Mouse (Mus musculus): Measurements from ENCODE around the gene Car15.

Car15 gene

DNA sequence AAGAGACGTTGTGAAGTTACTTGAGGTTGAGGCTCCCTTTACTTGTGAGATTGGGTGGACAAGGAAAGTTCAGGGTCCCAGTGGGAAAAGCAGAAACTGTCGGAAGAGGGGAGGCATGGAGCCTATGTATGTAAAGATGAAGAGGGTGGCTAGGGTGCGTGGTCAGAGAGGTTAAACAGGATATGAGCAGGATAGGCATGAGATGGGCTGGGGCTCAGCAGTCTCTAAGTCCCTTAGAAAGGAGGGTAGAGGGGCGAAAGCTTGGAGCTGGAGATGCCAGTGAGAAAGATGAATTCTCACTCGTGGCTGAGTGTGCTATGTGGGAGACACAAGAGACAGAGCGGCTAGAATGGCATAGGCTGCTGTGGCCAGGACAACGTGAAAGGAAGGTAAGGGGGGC, 5.3 kb downstream of the Car15 start, which contains the start of gene B830017H08Rik:
B830017H08Rik (plus strand) TSS at position 301 of the 400 bp plus-strand sequence.
- no peak for DNase-seq

DNA sequence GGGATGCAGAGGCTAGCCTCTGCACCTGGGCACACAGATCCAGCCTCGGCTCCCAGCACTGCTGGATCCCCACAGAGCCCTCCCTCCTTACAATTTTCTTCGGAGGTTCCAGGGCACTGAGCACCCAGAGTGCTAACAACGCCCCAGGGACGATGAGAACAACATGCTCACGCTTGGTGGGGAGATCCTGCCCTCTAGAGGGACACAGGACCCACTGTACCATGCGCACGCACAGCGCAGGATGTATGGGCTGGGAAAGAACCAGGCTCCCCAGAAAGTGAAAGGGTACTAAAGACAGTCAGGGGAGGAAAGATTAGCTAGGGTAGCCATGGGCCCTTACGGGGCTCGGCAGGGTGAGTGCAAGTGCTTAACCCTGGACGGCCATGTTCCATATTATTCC, 6.4 kb downstream of the Car15 start:
- no peak for DNase-seq

DNA sequence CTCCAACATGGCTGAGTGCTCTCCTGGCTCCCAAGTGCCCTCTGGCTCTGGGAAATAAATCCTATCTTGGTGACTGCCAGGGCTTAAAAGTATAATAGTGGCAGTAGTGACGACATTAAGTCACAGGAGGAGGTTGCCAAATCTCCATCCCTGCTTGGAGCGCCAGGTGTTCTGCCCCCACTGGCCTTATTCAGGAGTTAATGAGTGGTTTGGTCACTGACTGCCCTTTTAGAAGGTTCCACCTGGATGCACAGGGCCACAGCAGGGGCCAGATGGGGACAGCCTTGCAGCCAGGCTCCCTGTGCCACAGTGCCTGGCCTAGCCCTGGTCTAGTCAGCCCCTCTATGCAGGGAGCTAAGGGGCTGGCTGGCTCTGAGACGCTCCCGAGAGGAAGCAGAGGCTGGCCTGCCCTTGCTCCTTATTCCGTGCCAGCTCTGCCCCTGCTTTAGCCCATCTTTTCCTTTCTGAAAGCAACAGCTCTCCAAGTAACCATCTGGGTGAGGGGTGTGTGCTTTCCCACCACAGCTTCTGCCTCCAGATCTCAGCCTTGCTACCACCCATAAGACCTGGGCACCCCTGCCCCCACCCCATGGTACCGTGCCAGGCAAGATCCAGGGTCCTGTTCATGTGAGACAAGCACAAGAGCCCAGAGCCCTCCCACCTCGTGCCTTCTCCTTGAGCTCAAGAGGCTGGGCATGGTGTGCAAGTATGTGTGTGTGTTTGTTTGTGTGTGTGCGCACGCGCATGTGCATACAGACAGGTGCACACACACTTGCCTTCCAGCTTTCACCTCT, 7.6 kb downstream of the Car15 start:
- DNase-seq, result peak; percentile 45 to 85

DNA sequence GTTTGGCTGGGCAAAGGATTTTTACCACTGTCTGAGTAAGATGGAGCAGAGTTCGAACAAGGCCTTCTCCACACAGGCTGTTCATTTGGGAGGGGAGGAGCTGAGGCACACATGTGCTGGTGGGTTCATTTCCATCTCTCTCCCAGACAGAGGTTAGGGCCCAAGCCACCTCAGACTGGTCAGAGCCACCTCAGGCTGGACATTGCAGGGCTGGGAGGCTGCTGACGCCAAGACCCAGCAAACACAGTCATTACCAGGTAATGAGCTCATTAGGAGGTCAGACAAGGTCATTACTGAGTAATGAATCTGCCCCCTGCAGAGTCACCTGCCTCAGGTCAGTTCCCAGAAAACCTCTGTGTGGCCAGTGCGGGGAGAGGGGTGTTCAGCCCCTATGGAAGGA, 9.3 kb downstream of the Car15 start:
- DNase-seq, result peak; percentile 74 to 87

DNA sequence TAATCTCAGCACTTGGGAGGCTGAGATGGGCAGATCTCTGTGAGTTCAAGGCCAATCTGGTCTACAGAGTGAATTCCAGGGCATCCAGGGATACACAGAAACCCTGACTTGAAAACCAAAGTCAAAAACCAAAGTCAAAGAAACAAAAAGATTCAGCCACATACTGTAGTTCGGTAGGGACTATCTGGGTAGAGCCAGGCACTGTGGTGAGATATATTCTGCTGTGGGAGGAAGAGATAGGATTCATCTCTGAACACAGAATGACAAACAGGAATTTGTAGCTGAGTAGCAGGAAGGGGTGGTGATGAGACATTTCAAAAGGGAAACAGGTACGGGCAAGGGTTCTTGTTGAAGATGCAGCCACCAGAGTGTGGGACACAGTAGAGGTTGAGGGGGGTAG, 9.9 kb downstream of the Car15 start:
- no peak for DNase-seq

DNA sequence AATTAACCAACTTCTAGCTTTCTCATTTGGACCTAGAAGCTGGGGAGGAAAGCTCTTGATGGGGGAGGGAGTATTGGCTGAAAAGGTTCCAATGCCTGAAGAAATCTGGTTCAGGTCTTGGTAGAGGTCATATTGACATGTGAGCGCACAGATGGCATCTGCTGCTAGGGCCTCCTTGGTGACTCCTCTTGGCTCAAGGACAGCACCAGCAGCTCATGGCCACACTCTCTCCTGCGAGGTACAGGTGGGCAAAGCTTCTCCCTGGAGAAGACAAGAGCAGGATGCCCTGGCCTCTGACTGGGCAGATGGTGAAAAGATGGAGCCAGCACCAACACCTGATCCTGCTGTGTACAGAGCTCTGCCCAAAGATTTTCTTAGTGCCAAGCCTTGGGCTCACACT, 11.7 kb downstream of the Car15 start:
- DNase-seq, result peak in 1 of 2 experiments; percentile 54

DNA sequence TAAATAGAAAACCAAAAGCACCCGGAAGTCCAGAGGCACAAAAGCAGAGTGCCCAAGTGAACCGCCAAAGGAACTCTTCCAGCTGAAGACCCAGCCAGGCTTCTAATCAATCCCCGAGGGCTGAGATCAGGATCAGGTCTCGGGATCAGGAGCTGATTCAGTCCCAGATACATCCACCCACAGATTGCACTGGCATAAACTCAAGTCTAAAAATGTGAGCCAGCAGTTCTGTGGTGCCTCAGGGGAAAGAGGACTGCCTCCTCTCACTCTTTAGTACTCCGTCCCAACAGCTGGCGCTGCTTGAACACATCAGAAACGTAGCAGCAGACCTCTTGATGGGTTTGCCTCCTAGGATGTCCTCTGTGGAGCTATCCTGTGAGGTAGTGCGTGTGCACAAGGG, 21.6 kb downstream of the Car15 start:
- no peak for DNase-seq

DNA sequence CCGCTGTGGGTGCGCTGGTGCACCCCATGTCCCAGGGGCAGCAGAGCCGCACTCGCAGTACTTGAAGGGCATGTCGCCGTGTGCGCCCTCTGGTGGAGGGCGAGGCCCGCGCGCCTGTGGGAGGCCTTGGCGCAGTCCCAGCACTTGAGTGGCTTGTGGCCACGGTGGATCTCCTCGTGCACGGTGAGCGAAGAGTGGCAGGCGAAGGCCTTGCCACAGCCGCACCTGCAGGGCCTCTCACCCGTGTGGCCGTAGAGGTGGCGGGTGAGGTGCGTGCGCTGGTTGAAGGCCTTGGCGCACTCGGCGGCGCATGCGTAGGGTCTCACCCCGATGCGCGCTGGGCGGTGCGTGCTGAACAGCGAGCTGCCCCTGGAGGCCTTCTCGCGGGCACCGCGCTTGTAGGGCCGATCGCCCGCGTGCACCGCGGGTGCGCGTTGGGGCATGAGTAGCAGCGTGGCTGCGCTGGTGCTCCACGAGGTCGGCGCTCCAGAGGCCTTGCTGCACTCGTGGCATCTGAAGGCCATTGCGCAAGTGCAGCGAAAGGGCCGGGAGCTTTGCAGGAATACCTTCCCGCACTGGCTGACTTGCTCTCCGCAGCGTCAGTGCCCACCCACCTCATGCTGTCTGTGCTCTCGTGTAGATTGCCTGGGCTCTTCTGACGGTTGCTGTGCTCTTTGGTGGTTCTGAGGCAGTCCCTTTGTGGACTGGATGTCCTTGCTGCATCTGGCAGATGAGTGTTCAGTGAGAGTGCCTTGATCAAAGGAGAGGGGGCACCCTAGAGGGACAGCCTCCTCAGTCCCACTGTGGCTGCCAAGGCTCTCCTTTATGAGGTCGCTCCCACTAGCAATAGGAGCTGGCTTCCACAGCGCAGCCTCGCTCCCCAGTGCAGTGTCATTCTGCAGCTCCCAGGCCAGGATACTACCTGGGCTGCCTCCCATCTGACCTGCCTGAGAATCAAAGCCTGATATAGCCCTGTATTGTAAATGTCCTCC, 22.5 kb downstream of the Car15 start:
- DNase-seq, result peak; percentile 70 to 77

DNA sequence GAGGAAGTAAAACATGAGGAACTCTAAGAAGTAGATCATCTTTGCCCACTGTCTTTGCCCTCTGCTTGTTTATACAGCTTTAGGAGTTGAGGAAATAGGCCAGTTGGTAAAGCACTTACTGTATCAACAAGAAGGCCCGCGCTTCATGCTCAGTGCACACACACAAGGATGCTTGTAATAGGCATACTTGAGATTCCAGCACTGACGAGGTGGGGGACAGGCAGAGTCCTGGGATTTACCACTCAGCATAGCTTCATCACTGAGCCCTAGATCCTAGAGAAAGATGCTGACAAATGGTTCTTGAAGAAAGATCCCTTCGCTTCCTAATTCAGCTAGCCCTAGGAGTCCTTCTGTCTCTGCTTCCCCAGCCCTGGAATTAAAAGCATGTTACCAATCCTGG, 25.0 kb downstream of the Car15 start:
- DNase-seq, result peak in 1 of 2 experiments; percentile 30

DNA sequence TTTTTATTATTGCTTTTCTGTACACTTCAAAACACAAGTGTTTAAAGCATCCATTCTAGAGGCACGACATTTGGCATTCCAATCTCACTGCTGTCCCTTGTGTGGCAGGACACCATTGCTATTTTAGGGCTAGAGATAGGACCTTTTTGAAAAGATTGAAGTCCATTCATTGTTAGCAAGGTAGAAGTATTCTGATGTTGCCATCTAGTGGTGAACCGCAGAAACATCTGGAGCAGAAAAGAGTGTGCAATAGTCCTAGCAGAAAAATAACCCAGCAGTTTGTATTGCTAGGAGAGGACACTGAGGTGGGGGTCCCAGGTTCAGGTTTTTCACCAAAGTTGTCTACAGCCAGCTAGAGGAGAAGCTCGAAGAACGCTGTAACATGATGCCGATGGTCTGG, 26.0 kb downstream of the Car15 start:
- DNase-seq, result peak; percentile 38 to 58

DNA sequence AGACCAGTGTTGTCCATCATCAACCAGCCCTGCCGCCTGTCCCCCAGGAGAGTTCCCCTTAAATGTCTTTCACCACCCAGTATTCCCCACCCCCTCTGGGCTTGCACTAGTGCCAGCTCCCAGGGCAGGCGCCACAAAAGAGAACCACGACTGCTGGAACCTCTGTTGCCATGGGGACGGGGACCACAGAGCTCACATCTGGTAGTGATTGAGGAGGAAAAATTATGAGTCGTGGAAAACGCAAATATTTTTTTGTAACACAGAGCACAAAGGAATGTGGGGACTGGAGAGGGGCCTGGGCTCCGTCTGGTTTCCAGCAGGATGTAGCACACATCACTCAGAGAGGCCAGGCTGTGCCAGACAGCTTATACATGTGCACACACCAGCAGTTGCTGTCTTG, 28.5 kb downstream of the Car15 start:
- DNase-seq, result peak; percentile 38 to 49

DNA sequence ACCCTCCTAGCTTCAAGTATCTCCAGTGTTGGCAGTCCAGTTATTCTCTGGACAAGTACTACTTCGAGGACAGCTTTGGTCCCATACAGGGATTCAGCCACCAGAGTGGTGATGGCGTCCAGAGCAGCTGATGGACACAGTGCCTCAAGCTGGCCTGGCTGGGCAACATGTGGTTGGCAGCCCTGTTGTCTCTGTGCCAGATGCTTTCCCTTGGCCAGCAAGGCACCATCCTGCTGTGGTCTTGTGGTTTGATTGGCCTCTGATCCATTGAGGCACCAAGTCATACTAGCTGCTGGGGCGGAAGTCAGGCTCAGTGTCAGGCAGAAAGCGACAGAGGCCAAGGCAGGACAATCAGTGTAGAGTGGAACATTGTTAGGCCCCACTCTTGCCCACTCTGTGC, 29.0 kb downstream of the Car15 start:
- DNase-seq, result no peak

DNA sequence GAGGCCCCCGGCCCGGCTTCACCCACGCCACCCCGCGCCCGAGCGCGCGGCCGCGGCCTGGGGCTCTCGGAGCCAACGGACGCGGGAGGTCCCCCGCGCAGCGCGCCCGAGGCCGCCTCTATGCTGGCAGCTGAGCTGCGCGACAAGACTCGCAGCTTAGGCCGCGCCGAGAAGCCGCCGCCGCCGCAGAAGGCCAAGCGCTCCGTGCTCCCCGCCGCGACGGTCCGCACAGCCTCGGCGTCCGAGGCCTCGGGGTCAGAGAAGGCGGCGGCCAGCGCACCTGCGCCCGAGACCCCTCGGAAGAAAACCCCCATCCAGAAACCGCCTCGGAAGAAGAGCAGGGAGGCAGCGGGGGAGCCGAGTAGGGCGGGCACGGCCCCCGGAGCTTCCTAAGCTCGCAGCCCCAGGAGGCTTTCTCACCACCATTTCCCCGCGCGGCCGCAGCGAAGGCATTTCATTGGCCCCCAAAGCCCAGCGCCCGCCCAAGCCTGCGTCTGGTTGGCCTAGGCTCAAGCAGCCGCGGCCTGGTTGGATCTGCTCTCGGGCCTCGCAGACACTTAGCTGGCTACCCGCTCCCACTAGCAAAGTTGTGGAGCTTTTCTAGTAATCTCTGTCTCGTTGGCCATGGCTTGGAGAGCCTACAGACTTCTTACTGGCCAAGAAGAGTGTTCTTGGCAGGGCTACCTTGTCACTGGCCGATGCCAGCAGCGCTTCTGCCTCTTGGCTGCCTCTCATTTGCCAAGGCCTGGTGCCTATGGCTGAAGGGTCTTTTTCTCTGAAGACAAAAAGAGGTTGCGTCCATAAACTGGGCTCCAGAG, 30.8 kb downstream of the Car15 start:
- peak; percentile 86 to 93 for DNase-seq

DNA sequence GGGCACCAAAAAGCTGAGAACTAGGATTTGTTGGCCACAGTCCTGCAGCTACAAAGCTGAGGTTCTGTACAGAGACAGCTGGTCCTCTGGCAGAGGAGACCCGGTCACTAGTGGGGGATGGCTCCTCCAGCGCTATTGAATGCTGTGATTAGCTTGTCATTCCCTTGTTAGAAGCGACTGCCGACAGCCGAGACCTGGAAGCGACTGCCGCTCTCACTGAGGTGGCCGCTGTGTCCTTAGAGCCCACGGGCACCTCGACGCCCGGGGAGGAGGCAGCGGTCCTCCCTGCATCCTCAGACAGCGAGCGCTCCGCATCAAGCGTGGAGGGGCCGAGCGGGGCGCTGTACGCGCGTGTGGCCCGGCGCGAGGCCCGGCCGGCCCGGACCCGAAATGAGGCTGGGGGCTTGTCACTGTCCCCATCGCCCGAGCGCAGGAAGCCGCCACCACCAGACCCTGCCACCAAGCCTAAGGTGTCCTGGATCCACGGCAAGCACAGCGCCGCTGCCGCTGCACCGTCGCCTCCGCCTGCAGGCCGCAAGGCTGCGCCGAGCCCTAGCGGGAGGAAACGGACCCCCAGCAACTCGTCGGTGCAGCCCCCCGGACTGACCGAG, 31.5 kb downstream of the Car15 start:
- DNase-seq, result no peak

DNA sequence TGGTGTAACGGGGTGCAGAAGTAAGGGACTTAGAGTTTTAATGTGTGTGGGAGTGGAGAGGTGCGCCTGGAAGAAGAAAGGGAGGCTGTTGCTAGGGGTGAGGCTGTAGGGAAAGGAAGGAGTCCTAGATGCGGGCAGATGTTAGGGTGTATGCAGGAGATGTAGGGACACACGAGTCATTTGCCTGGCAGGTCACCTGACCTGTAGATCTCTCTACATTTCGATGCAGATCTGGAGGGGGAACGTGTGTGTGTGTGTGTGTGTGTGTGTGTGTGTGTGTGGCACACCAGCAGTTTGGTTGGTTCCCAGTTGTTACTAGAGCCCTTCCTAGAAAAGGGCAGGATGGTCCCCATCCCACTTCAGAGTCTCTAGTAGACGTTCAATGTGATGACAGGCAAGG, 33.2 kb downstream of the Car15 start:
- no peak for DNase-seq

DNA sequence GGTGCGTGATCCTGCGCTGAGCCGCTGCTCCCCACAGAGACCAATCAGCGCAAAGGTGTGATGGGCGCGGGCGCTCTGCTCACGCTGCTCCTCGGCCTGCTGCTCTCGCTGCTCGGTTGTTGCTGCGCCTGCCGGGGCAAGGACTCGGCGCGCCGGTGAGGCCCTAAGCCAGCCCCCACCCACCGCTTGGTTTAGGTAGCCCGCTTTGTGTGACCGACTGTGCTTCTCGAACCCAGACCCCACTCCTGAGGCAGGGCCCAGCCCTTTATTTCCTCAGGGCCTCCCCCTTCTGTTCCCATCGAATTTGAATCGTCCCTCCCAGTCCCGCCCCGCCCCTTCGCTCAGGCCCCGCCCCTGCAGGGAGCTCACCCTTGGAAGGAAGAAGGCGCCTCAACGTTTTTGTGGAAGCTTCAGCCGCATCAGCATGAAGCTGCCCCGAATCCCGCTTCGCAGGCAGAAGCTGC, 33.7 kb downstream of the Car15 start:
- DNase-seq, result peak; percentile 42 to 51

DNA sequence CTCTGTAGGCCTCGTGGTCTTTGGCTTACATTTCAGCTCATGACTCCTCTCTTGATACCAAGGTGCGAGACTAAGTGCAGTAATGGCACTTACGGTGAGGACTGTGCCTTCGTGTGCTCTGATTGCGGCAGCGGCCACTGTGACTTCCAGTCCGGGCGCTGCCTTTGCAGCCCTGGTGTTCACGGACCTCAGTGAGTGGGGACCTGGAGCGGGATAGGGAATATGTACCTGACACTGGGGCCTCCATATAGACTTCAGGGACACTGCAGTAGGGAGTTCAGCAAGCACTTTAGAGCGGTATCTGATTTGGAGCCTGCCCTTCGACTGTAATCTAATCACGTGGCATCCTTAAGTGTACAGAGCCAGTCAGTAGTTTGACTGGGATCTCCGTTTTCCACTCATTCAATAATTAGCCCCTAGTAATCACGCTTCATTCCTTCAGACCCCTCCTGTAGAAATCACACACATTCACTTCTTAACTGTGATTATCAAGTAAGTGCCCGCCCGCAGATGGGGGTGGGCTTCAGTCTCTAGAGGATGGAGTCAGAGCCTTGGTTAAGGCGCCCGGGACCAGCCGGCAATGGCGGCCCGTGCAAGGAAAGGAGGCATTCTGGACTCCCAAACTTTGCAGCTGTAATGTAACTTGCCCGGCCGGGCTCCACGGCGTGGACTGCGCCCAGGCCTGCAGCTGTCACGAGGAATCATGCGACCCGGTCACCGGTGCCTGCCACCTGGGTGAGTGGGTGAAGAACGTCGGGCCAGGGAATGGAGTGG, 34.3 kb downstream of the Car15 start:
- no peak for DNase-seq

DNA sequence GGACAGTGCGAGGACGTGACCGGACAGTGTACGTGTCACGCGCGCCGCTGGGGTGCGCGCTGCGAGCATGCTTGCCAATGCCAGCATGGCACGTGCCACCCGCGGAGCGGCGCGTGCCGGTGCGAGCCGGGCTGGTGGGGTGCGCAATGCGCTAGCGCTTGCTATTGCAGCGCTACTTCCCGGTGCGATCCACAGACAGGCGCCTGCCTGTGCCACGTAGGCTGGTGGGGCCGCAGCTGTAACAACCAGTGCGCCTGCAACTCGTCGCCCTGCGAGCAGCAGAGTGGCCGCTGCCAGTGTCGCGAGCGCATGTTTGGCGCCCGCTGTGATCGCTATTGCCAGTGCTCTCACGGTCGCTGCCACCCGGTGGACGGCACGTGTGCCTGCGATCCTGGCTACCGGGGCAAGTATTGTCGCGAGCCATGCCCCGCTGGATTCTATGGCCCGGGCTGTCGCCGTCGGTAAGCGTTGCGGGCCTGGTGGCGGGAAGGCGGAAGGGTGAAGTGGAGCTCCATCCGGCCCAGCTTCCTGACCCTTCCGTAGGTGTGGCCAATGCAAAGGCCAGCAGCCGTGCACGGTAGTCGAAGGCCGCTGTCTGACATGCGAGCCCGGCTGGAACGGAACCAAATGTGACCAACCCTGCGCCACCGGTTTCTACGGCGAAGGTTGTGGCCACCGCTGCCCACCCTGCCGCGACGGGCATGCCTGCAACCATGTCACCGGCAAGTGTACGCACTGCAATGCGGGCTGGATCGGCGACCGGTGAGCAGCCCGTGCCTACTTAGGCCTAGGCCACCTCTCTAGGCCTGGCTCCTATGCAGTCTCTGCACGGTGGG, 35.1 kb downstream of the Car15 start:
- peak; percentile 38 to 71 for DNase-seq

DNA sequence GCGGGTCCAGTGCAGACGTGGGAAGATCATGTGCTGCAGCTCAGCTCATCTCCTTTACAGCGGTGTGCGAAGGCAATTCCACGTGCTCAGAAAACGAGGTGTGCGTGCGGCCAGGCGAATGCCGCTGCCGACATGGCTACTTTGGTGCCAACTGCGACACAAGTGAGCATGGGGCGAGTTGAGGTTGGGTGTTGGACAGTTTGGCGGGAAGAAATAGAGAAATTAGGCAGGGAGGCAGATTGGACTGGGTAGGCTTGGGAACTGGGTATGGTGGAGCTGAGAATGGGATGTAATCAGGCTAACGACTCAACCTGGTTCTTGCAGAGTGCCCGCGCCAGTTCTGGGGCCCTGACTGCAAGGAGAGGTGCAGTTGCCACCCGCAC, 35.7 kb downstream of the Car15 start:
- no peak for DNase-seq

DNA sequence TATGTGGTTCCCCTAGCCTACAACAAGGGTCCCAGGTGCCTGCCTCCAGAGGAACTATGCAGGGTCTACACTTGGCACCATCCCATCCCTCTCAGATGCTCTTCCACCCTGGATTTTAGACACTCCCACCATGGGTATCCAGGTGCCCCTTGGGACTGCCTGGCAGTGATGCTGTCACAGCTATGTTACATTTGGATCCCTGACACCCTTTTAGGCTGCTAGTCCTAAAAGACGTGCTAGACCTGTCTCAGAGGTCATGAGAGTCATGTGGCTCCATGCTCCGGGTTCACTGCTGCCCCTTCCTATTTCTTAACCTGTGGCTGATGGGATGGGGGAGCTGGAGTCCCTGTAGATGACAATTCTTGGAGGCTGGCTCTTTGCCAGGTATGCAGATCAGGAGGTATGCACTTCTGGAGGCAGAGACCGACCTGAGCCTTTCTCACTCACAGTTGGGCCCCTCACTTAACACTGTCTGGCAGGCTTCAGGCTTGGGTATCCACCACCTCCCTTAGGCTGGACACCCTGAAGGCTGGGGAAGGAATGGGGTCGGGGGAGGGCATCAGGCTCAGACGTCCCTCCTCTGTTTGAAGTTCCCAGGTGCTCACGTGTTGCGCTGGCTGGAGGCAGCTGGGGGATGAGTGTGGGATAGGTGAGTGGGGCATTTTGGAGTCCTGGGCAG, 36.2 kb downstream of the Car15 start:
- no peak for DNase-seq
